Mouse (Mus musculus) naive thymus-derived CD4-positive, alpha-beta T cell, adult 5 months (primary cell): ENCODE data around the gene Gm43064. TPM values are rescaled to one million over a fixed set of nuclear protein-coding genes. Genes with fewer than 3 reads are reported as not detected.

Experiments used
- polyA plus RNA-seq: library from polyadenylated mRNA; unstranded; fragments of 100-300 nt; shearing (Covaris generic); gene quantifications from one replicate; pipeline ENCODE4 v1.2.1, GENCODE M21; 2017

Gm43064 gene
- not detected for polyA plus RNA-seq

DNA sequence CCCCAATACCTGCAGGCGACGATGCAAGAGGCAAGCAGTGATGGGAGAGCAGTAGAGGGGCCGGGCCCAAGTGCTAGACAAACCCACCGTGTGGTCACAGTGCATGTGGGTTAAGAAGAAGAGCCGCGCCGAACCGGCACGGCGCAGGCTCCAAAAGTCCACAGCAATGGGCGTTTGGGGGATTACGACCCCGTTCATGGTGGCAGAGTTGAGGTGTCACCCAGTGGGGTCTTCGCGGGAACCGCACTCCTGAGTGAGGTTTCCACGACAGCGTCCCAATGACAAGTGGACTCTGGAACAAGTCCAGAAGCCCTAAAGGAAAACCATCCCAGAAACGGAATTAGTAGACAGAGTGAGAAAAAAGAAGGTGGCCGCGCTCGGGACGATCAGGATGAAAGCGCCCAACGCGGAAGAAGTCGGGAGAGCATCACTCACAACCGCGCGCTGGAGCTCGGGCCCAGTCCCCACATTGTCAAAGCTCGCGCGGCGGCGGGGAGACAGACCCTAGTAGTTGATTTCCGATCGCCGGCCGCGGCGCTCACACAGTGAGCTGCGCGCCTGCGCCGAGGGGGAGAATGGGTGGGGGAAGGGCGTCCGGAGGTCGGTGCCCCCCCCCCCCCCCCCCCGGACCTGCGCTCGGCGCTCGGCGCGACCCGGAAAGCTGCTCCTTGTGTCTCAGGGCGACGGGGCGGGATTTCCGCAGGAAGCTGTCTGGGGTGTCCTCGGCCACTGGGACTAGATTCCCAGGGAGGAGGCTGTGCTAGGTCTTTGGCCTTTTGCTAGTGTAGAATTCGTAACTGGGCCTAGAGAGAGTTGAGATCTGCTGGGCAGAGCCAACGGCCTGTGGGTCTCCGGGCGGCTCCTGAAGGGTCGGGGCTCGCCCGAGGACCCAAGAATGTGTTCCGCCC, at the start of gene Gm43064, which contains the start of the genes Dclre1b and Ap4b1:
Gm43064 (plus strand) TSS at position 683 of the 908 bp plus-strand sequence.
Dclre1b (minus strand) TSS at position 554 of the 908 bp plus-strand sequence.
Ap4b1 (plus strand) TSS at position 630 of the 908 bp plus-strand sequence.

GRCm38 (mm10) chr3:103791230-103792110, 17.9 kb upstream of the Gm43064 start, which contains the start of gene Hipk1:
Gene Hipk1 (minus strand): TSS chr3:103791563.

GRCm38 (mm10) chr3:103832426-103832825, 23.1 kb downstream of the Gm43064 start, which contains the start of gene Bcl2l15:
Gene Bcl2l15 (plus strand): TSS chr3:103832601.

GRCm38 (mm10) chr3:103858881-103859801, 49.8 kb downstream of the Gm43064 start, which contains the start of gene Ptpn22:
Gene Ptpn22 (plus strand): TSS chr3:103859795.

Other genes starting within 250 kb of the Gm43064 start
- gene Syt6, start 234.3 kb upstream of the Gm43064 start, polyA plus RNA-seq: not detected
- 2.6 TPM for gene Atg4a-ps, start 163.5 kb upstream of the Gm43064 start, polyA plus RNA-seq
- gene Olfml3, start 71.6 kb upstream of the Gm43064 start, polyA plus RNA-seq: 0.11 TPM
- not detected for gene Gm10964, start 70.2 kb upstream of the Gm43064 start, polyA plus RNA-seq
- 46.0 TPM for gene Hipk1, start 18.0 kb upstream of the Gm43064 start, polyA plus RNA-seq
- gene Dclre1b, start 129 bp upstream of the Gm43064 start, polyA plus RNA-seq: 8.1 TPM
- gene Ap4b1, start 53 bp upstream of the Gm43064 start, polyA plus RNA-seq: 20.7 TPM
- 1.1 TPM for gene Bcl2l15, start 23.0 kb downstream of the Gm43064 start, polyA plus RNA-seq
- 425 TPM for gene Ptpn22, start 50.2 kb downstream of the Gm43064 start, polyA plus RNA-seq
- 49.1 TPM for gene Rsbn1, start 104.5 kb downstream of the Gm43064 start, polyA plus RNA-seq
- 41.0 TPM for gene Phtf1, start 158.5 kb downstream of the Gm43064 start, polyA plus RNA-seq